Mouse (Mus musculus) kidney, embryonic 14.5 days (tissue): Measurements from ENCODE around the gene Sema4b. TPM values are rescaled to one million over a fixed set of nuclear protein-coding genes. Genes with fewer than 3 reads are reported as not detected.

ENCODE experiments used
- polyA plus RNA-seq: library from polyadenylated mRNA; unstranded; fragments of >200 nt; fragmentation: Nextera tagmentation; extraction: Ambion mirVana; gene quantifications from 2 replicates; pipeline ENCODE4 v1.2.1, GENCODE M21; 2014

The Sema4b gene
- polyA plus RNA-seq, 1 experiment from 2014 or later = 19.9 TPM

Other genes starting within 250 kb of the Sema4b start
- 23.6 and 25.7 TPM in 2 replicates for gene Zfp710, start 162.0 kb upstream of the Sema4b start, polyA plus RNA-seq
- gene Idh2, start 71.4 kb upstream of the Sema4b start, polyA plus RNA-seq = 549 and 658 TPM in 2 replicates
- 100 and 139 TPM in 2 replicates for gene Cib1, start 46.0 kb downstream of the Sema4b start, polyA plus RNA-seq
- gene Gdpgp1, start 46.0 kb downstream of the Sema4b start, polyA plus RNA-seq = 3.3 and 5.3 TPM in 2 replicates
- 0.47 and 1.7 TPM in 2 replicates for gene Ttll13, start 59.5 kb downstream of the Sema4b start, polyA plus RNA-seq
- 44.8 and 49.7 TPM in 2 replicates for gene Ngrn, start 74.4 kb downstream of the Sema4b start, polyA plus RNA-seq
- gene Vps33b, start 82.8 kb downstream of the Sema4b start, polyA plus RNA-seq = 9.9 and 15.5 TPM in 2 replicates
- gene Prc1, start 107.6 kb downstream of the Sema4b start, polyA plus RNA-seq = 140 and 158 TPM in 2 replicates
- gene Rccd1, start 137.6 kb downstream of the Sema4b start, polyA plus RNA-seq = 15.1 and 15.9 TPM in 2 replicates
- 17.8 and 27.8 TPM in 2 replicates for gene Unc45a, start 154.2 kb downstream of the Sema4b start, polyA plus RNA-seq
- 19.9 and 22.4 TPM in 2 replicates for gene Hddc3, start 156.3 kb downstream of the Sema4b start, polyA plus RNA-seq
- 11.9 and 17.2 TPM in 2 replicates for gene Man2a2, start 184.5 kb downstream of the Sema4b start, polyA plus RNA-seq
- 10.7 and 11.4 TPM in 2 replicates for gene Fes, start 201.1 kb downstream of the Sema4b start, polyA plus RNA-seq
- gene Furin, start 218.6 kb downstream of the Sema4b start, polyA plus RNA-seq = 11.3 and 13.6 TPM in 2 replicates